Mouse (Mus musculus) lung, embryonic 16.5 days (tissue): Measurements from ENCODE around the gene H2al1c. TPM values are rescaled to one million over a fixed set of nuclear protein-coding genes. Genes with fewer than 3 reads are reported as not detected.
"Not testable (repeated sequence)": the region's sequence is repeated elsewhere in the genome, so short reads cannot be mapped to it uniquely, and the experiment has no call there.

Experiments
- ATAC-seq: fragments of 200-750 bp; cut with Nextera tagmentation; 2 replicates; pipeline ENCODE4 v1.8.0; 2017; ENCODE audit warnings: low read depth, mild to moderate bottlenecking, moderate library complexity
- H3K27ac ChIP-seq: fragments of 300-500 bp; sonication (generic); 2 replicates; pipeline ENCODE4 v1.5.1; 2014; ENCODE audit warnings: mild to moderate bottlenecking, control low read depth, low read length
- H3K27me3 ChIP-seq: fragments of 300-500 bp; sonication (generic); 2 replicates; pipeline ENCODE4 v1.6.1; 2014; ENCODE audit warnings: low read depth, low read length, mixed read lengths; ENCODE audit not compliant: control insufficient read depth, insufficient read depth
- H3K36me3 ChIP-seq: fragments of 300-500 bp; sonication (generic); 2 replicates; pipeline ENCODE4 v1.6.1; 2014; ENCODE audit warnings: low read length; ENCODE audit not compliant: control insufficient read depth, insufficient read depth
- H3K4me1 ChIP-seq: fragments of 300-500 bp; sonication (generic); replicated peaks from 2 replicates; pipeline ENCODE4 v1.6.1; 2014; ENCODE audit warnings: low read length, mixed read lengths; ENCODE audit not compliant: control insufficient read depth, insufficient read depth
- H3K4me2 ChIP-seq: fragments of 300-500 bp; sonication (generic); 2 replicates; pipeline ENCODE4 v1.6.1; 2014; ENCODE audit warnings: low read depth, low read length, control low read depth
- H3K4me3 ChIP-seq: fragments of 300-500 bp; sonication (generic); 2 replicates; pipeline ENCODE4 v1.5.1; 2014; ENCODE audit warnings: mild to moderate bottlenecking, low read length, control low read depth
- H3K9ac ChIP-seq: fragments of 300-500 bp; sonication (generic); 2 replicates; pipeline ENCODE4 v1.6.1; 2014; ENCODE audit warnings: low read length, control low read depth
- H3K9me3 ChIP-seq: fragments of 300-500 bp; sonication (generic); 2 replicates; pipeline ENCODE4 v1.6.1; 2016; ENCODE audit warnings: low read length; ENCODE audit not compliant: control insufficient read depth
- WGBS: fragments of 180-500 bp; shearing (Covaris S2); extraction: QIAGEN DNeasy Blood & Tissue Kit; methylation state at CpG from one replicate; pipeline ENCODE4 v1.1.7; 2014; 5-methylcytosine and 5-hydroxymethylcytosine counted together
- polyA plus RNA-seq: library from polyadenylated mRNA; unstranded; fragments of >200 nt; fragmentation: Nextera tagmentation; extraction: Ambion mirVana; gene quantifications from 2 replicates; pipeline ENCODE4 v1.2.1, GENCODE M21; 2015

H2al1c gene
- polyA plus RNA-seq, 1 experiment from 2014 or later = not detected

- H3K27me3 ChIP-seq, H3K27ac ChIP-seq, H3K4me3 ChIP-seq, H3K9me3 ChIP-seq, H3K4me2 ChIP-seq, H3K36me3 ChIP-seq, ATAC-seq, H3K4me1 ChIP-seq, H3K9ac ChIP-seq: not testable (repeated sequence)
- no CpG with 5 or more reads among the region's 3 CpGs for WGBS
Observed at GRCm38 (mm10) chrX:11298957-11299356, 6.5 kb upstream of the H2al1c start, which contains the start of gene H2al1a. TSS of gene H2al1a (plus strand) at chrX:11299257.

DNA sequence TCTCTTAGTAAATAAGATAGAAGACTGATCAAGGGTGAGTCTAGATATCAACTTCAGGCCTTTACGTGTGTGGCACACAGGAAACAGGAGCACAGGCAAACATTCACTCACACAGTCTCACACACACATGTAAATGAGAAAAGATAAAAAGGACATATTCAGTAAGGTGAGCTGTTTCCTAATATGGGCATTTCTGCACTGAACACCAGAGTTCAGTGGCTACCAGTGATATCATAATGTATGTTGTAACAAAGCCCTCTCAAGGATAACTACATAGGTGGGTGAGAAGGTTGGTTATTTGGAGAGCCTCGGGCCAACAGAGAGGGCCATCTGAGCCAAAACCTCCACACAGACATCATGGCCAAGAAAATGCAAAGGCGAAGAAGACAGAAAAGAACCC is 3.3 kb upstream of the H2al1c start, which contains the start of gene H2al1b:
H2al1b (plus strand) TSS at position 301 of the 400 bp plus-strand sequence.
- not testable (repeated sequence) for H3K4me1 ChIP-seq, H3K27ac ChIP-seq, H3K27me3 ChIP-seq, H3K9me3 ChIP-seq, H3K9ac ChIP-seq, ATAC-seq, H3K36me3 ChIP-seq, H3K4me2 ChIP-seq, H3K4me3 ChIP-seq
- WGBS = 100% methylated on average over 1 of the region's 3 CpGs

- no CpG with 5 or more reads among the region's 6 CpGs for WGBS
- not testable (repeated sequence) for H3K36me3 ChIP-seq, ATAC-seq, H3K9me3 ChIP-seq, H3K4me2 ChIP-seq, H3K27me3 ChIP-seq, H3K4me1 ChIP-seq, H3K9ac ChIP-seq, H3K27ac ChIP-seq, H3K4me3 ChIP-seq
Observed at GRCm38 (mm10) chrX:11308524-11308923, 3.1 kb downstream of the H2al1c start, which contains the start of gene H2al1d. TSS of gene H2al1d (plus strand) at chrX:11308824.

GRCm38 (mm10) chrX:11311634-11312033 is 6.2 kb downstream of the H2al1c start, which contains the start of gene H2al1e:
TSS of gene H2al1e (plus strand) at chrX:11311934.
- WGBS = no CpG with 5 or more reads among the region's 3 CpGs
- H3K9ac ChIP-seq, H3K27me3 ChIP-seq, H3K4me2 ChIP-seq, H3K9me3 ChIP-seq, H3K4me1 ChIP-seq, H3K4me3 ChIP-seq, H3K36me3 ChIP-seq, H3K27ac ChIP-seq, ATAC-seq: not testable (repeated sequence)

DNA sequence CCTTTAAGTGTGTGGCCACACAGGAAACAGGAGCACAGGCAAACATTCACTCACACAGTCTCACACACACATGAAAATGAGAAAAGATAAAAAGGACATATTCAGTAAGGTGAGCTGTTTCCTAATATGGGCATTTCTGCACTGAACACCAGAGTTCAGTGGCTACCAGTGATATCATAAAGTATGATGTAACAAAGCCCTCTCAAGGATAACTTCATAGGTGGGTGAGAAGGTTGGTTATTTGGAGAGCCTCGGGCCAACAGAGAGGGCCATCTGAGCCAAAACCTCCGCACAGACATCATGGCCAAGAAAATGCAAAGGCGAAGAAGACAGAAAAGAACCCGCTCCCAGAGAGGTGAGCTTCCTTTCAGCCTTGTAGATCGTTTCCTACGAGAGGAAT is 9.4 kb downstream of the H2al1c start, which contains the start of gene H2al1f:
H2al1f (plus strand) TSS at position 301 of the 400 bp plus-strand sequence.
- not testable (repeated sequence) for ATAC-seq, H3K27ac ChIP-seq, H3K4me3 ChIP-seq, H3K9ac ChIP-seq, H3K4me1 ChIP-seq, H3K27me3 ChIP-seq, H3K36me3 ChIP-seq, H3K9me3 ChIP-seq, H3K4me2 ChIP-seq
- no CpG with 5 or more reads among the region's 6 CpGs for WGBS

- H3K4me3 ChIP-seq, H3K4me2 ChIP-seq, H3K4me1 ChIP-seq, ATAC-seq, H3K9me3 ChIP-seq, H3K27ac ChIP-seq, H3K9ac ChIP-seq, H3K36me3 ChIP-seq, H3K27me3 ChIP-seq: not testable (repeated sequence)
- no CpG with 5 or more reads among the region's 3 CpGs for WGBS
Observed at GRCm38 (mm10) chrX:11317956-11318355, 12.5 kb downstream of the H2al1c start, which contains the start of gene H2al1g. TSS of gene H2al1g (plus strand) at chrX:11318256.

DNA sequence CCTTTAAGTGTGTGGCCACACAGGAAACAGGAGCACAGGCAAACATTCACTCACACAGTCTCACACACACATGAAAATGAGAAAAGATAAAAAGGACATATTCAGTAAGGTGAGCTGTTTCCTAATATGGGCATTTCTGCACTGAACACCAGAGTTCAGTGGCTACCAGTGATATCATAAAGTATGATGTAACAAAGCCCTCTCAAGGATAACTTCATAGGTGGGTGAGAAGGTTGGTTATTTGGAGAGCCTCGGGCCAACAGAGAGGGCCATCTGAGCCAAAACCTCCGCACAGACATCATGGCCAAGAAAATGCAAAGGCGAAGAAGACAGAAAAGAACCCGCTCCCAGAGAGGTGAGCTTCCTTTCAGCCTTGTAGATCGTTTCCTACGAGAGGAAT is 15.7 kb downstream of the H2al1c start, which contains the start of gene H2al1h:
H2al1h (plus strand) TSS at position 301 of the 400 bp plus-strand sequence.
- ATAC-seq, H3K9ac ChIP-seq, H3K9me3 ChIP-seq, H3K4me2 ChIP-seq, H3K27me3 ChIP-seq, H3K36me3 ChIP-seq, H3K27ac ChIP-seq, H3K4me3 ChIP-seq, H3K4me1 ChIP-seq: not testable (repeated sequence)
- no CpG with 5 or more reads among the region's 6 CpGs for WGBS

DNA sequence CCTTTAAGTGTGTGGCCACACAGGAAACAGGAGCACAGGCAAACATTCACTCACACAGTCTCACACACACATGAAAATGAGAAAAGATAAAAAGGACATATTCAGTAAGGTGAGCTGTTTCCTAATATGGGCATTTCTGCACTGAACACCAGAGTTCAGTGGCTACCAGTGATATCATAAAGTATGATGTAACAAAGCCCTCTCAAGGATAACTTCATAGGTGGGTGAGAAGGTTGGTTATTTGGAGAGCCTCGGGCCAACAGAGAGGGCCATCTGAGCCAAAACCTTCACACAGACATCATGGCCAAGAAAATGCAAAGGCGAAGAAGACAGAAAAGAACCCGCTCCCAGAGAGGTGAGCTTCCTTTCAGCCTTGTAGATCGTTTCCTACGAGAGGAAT is 18.9 kb downstream of the H2al1c start, which contains the start of gene H2al1i:
H2al1i (plus strand) TSS at position 301 of the 400 bp plus-strand sequence.
- H3K27me3 ChIP-seq, H3K4me3 ChIP-seq, H3K9ac ChIP-seq, H3K36me3 ChIP-seq, H3K4me1 ChIP-seq, H3K4me2 ChIP-seq, H3K27ac ChIP-seq, ATAC-seq, H3K9me3 ChIP-seq: not testable (repeated sequence)
- 75% methylated on average over 1 of the region's 5 CpGs for WGBS

GRCm38 (mm10) chrX:11327522-11327921 is 22.1 kb downstream of the H2al1c start, which contains the start of gene H2al1j:
TSS of gene H2al1j (plus strand) at chrX:11327822.
- H3K27me3 ChIP-seq, H3K4me3 ChIP-seq, H3K36me3 ChIP-seq, H3K4me1 ChIP-seq, H3K9me3 ChIP-seq, H3K27ac ChIP-seq, H3K4me2 ChIP-seq, ATAC-seq, H3K9ac ChIP-seq: not testable (repeated sequence)
- WGBS = 85% methylated on average over 2 of the region's 2 CpGs
